Mouse (Mus musculus) MEL (cell line): ENCODE measurements around the gene Gpr89. TPM values are rescaled to one million over a fixed set of nuclear protein-coding genes. Genes with fewer than 3 reads are reported as not detected.

Experiments used
- DNase-seq: peaks from one replicate; pipeline ENCODE4 v3.0.0; 2011; ENCODE audit warnings: low read depth, low spot score
- H3K27ac ChIP-seq: 2 replicates; pipeline ENCODE4 v1.5.1; 2012; ENCODE audit warnings: low read depth, mild to moderate bottlenecking, control low read depth, low read length, moderate library complexity; ENCODE audit not compliant: control insufficient read depth
- H3K27me3 ChIP-seq, 2 experiments: fragments of 150-350 bp in 1 of 2; sonication (generic) in 1 of 2; 2 replicates each; pipeline ENCODE4 v1.6.1; 2012; ENCODE audit warnings: low read length in 2 of 2, mild to moderate bottlenecking in 2 of 2, improper control_type of control experiment in 1 of 2, moderate library complexity in 1 of 2; ENCODE audit not compliant: insufficient read depth in 2 of 2, control insufficient read depth in 1 of 2
- H3K36me3 ChIP-seq, 2 experiments: 2 replicates each; pipeline ENCODE4 v1.6.1; 2012 to 2014; ENCODE audit warnings: low read length in 2 of 2, improper control_type of control experiment in 1 of 2, inconsistent platforms in 1 of 2, mild to moderate bottlenecking in 1 of 2; ENCODE audit not compliant: insufficient read depth in 2 of 2, control insufficient read depth in 1 of 2
- H3K4me1 ChIP-seq, 2 experiments: fragments of 150-350 bp in 1 of 2; sonication (generic) in 1 of 2; 2 replicates each; pipeline ENCODE4 v1.6.1; 2012; ENCODE audit warnings: low read length in 2 of 2, improper control_type of control experiment in 1 of 2, mild to moderate bottlenecking in 1 of 2; ENCODE audit not compliant: insufficient read depth in 2 of 2, control insufficient read depth in 1 of 2
- H3K4me3 ChIP-seq, 2 experiments: fragments of 150-350 bp in 1 of 2; sonication (generic) in 1 of 2; 2 replicates each; pipeline ENCODE4 v1.5.1; 2012; ENCODE audit warnings: low read depth in 2 of 2, low read length in 2 of 2, mild to moderate bottlenecking in 2 of 2, moderate library complexity in 2 of 2, control low read depth in 1 of 2, improper control_type of control experiment in 1 of 2; ENCODE audit not compliant: control insufficient read depth in 1 of 2, insufficient read depth in 1 of 2
- H3K79me2 ChIP-seq: 2 replicates; pipeline ENCODE4 v1.6.1; 2012; ENCODE audit warnings: mild to moderate bottlenecking, low read length, moderate library complexity; ENCODE audit not compliant: control insufficient read depth, poor library complexity, insufficient read depth
- H3K9ac ChIP-seq: 2 replicates; pipeline ENCODE4 v1.6.1; 2012; ENCODE audit warnings: low read depth, mild to moderate bottlenecking, control low read depth, low read length, moderate library complexity; ENCODE audit not compliant: control insufficient read depth, poor library complexity, severe bottlenecking
- H3K9me3 ChIP-seq: fragments of 150-350 bp; sonication (generic); replicated peaks from 2 replicates; pipeline ENCODE4 v1.6.1; 2012; ENCODE audit warnings: mild to moderate bottlenecking, low read length, improper control_type of control experiment, moderate library complexity; ENCODE audit not compliant: insufficient read depth
- CHD1 ChIP-seq: IDR thresholded peaks from 2 replicates; pipeline ENCODE4 v1.6.1; 2012; ENCODE audit warnings: low read depth, mild to moderate bottlenecking, inconsistent platforms, low read length, improper control_type of control experiment
- EP300 ChIP-seq, 2 experiments: IDR thresholded peaks; 2 replicates each; pipeline ENCODE4 v1.6.1; 2011; ENCODE audit warnings: improper control_type of control experiment in 2 of 2, low read length in 2 of 2, low read depth in 1 of 2, mild to moderate bottlenecking in 1 of 2
- ETS1 ChIP-seq: IDR thresholded peaks from 2 replicates; pipeline ENCODE4 v1.6.1; 2012; ENCODE audit warnings: low read depth, mild to moderate bottlenecking, inconsistent platforms, low read length, improper control_type of control experiment, moderate library complexity
- GATA1 ChIP-seq: IDR thresholded peaks from 2 replicates; pipeline ENCODE4 v1.6.1; 2011; ENCODE audit warnings: low read depth, low read length, improper control_type of control experiment
- MEF2A ChIP-seq: IDR thresholded peaks from 2 replicates; pipeline ENCODE4 v1.6.1; 2014; ENCODE audit warnings: low read depth, mild to moderate bottlenecking, inconsistent platforms, low read length, improper control_type of control experiment; ENCODE audit not compliant: poor library complexity, insufficient replicate concordance, severe bottlenecking; ENCODE audit errors: extremely low read depth
- NRF1 ChIP-seq: IDR thresholded peaks from 2 replicates; pipeline ENCODE4 v1.6.1; 2014; ENCODE audit warnings: low read depth, mild to moderate bottlenecking, inconsistent platforms, low read length, improper control_type of control experiment, moderate library complexity; ENCODE audit not compliant: poor library complexity, insufficient read depth, severe bottlenecking
- POLR2AphosphoS2 ChIP-seq: IDR thresholded peaks from 2 replicates; pipeline ENCODE4 v1.6.1; 2011; ENCODE audit warnings: low read length, improper control_type of control experiment
- POLR2AphosphoS5 ChIP-seq: IDR thresholded peaks from 2 replicates; pipeline ENCODE4 v1.6.1; 2012; ENCODE audit warnings: low read depth, borderline replicate concordance, mild to moderate bottlenecking, inconsistent platforms, low read length, moderate library complexity, mixed read lengths
- RCOR1 ChIP-seq: IDR thresholded peaks from 2 replicates; pipeline ENCODE4 v1.6.1; 2012; ENCODE audit warnings: low read depth, mild to moderate bottlenecking, inconsistent platforms, low read length, improper control_type of control experiment
- USF2 ChIP-seq, 2 experiments: IDR thresholded peaks; 2 replicates each; pipeline ENCODE4 v1.6.1; 2011 to 2012; ENCODE audit warnings: improper control_type of control experiment in 2 of 2, low read length in 2 of 2, borderline replicate concordance in 1 of 2, inconsistent platforms in 1 of 2, low read depth in 1 of 2, mild to moderate bottlenecking in 1 of 2; ENCODE audit not compliant: insufficient read depth in 1 of 2
- ZC3H11A ChIP-seq: IDR thresholded peaks from 2 replicates; pipeline ENCODE4 v1.6.1; 2012; ENCODE audit warnings: low read depth, mild to moderate bottlenecking, inconsistent platforms, low read length, improper control_type of control experiment
- ZNF384 ChIP-seq: IDR thresholded peaks from 2 replicates; pipeline ENCODE4 v1.6.1; 2012; ENCODE audit warnings: low read depth, mild to moderate bottlenecking, inconsistent platforms, low read length, improper control_type of control experiment
- polyA plus RNA-seq, 2 experiments: library from polyadenylated mRNA; stranded (reverse) in 1 of 2; unstranded in 1 of 2; fragments of >175 nt in 1 of 2; fragments of >200 nt in 1 of 2; gene quantifications; 2 replicates each; pipeline versions ENCODE4 v1.2.1 to v1.2.4; 2012; ENCODE audit warnings: low replicate concordance in 2 of 2, low read depth in 1 of 2; ENCODE audit not compliant: insufficient read length in 2 of 2, insufficient read depth in 1 of 2, missing spikeins in 1 of 2
- total RNA-seq: library from RNA; depleted of rRNA; stranded (reverse); fragments of 300-350 nt; gene quantifications from 2 replicates; pipeline ENCODE4 v1.2.3, GENCODE M21; 2012

Gene Gpr89
- total and polyA plus RNA-seq, 3 experiments = 56.7 to 69.9 TPM; not detected in 1

DNA sequence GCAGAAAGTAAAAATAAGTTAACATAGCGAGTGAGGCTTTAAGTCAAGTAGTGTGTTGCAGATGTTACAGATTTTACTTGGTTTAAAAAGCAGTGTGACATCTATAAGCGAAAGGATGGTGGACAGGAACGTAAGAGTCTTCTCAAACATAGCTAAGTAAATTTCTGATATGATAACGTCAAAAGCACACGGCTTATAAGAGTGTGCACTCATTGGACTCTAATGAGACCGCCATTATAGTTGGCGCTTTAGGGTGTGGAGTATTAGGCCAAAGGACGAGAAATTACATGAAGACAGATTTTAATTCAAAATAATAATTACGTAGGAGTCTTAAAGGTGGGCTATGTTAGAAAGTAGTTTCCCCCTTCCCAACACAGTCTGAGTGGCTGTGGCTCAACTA, 446 bp upstream of the Gpr89 start:
- TF ChIP-seq ZC3H11A = peak; percentile 12; the same call in 1 of the 2 replicates
- TF ChIP-seq POLR2AphosphoS2 = no peak
- TF ChIP-seq MEF2A = no peak
- Histone ChIP-seq H3K4me3 (peak overlapping the region; percentile 69 to 85), H3K36me3 (peaks cover 0 to 25% of the 10 kb centered on the region in 2 experiments; a peak in 2 of 4 replicates), H3K27me3 (peaks cover 7 to 14% of the 10 kb centered on the region in 2 experiments), H3K79me2 (peaks cover 16% of the 10 kb centered on the region), H3K4me1 (peaks cover 10 to 15% of the 10 kb centered on the region in 2 experiments), H3K27ac (0 out of 2 replicates have a peak overlapping the region, but pooled peaks have one; percentile 13), H3K9me3 (no peaks in the 10 kb centered on the region), H3K9ac (peak overlapping the region; percentile 66)
- DNase-seq = no peak

DNA sequence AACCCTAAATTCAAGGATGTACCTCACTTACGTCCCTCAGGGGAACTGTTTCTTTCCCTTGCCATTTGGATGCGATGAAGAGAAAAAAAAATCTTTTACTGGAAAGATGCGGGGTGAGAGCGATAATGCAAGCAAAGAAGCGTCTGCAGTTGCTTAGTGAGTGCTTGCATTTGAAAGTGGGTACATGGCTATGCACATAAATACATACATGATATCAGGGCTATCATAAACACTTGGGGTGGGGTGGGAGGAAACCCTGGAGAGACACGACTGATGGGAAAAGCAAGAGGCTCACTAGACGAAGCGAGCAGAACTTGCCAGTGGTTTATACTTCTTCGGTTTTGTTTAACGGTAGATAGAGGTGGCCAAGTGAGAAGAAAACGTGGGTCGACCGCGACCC, 753 bp downstream of the Gpr89 start, which contains the start of gene Gja5:
TSS of gene Gja5 (plus strand) at position 301 of the 400 bp plus-strand sequence.
- peaks cover 10 to 15% of the 10 kb centered on the region in 2 experiments for H3K4me1 ChIP-seq
- peak within 1 kb of the TSS; percentile 69 to 85 for H3K4me3 ChIP-seq
- peak within 1 kb of the TSS; percentile 86 for H3K9ac ChIP-seq
- TF ChIP-seq GATA1 = 0 out of 2 replicates have a peak, but pooled peaks have one; percentile 4
- TF ChIP-seq RCOR1 = no peak
- TF ChIP-seq CHD1 = peak; percentile 62; the same call in 1 of the 2 replicates
- TF ChIP-seq, all 39 proteins: peak for 2
- H3K9me3 ChIP-seq = no peaks in the 10 kb centered on the region
- peaks cover 16% of the 10 kb centered on the region for H3K79me2 ChIP-seq
- H3K36me3 ChIP-seq = peaks cover 0 to 25% of the 10 kb centered on the region in 2 experiments; a peak in 2 of 4 replicates
- H3K27ac ChIP-seq = 0 out of 2 replicates have a peak within 1 kb of the TSS, but pooled peaks have one; percentile 13
- H3K27me3 ChIP-seq = peaks cover 2 to 3% of the 10 kb centered on the region in 2 experiments; a peak in 3 of 4 replicates
- DNase-seq = no peak

DNA sequence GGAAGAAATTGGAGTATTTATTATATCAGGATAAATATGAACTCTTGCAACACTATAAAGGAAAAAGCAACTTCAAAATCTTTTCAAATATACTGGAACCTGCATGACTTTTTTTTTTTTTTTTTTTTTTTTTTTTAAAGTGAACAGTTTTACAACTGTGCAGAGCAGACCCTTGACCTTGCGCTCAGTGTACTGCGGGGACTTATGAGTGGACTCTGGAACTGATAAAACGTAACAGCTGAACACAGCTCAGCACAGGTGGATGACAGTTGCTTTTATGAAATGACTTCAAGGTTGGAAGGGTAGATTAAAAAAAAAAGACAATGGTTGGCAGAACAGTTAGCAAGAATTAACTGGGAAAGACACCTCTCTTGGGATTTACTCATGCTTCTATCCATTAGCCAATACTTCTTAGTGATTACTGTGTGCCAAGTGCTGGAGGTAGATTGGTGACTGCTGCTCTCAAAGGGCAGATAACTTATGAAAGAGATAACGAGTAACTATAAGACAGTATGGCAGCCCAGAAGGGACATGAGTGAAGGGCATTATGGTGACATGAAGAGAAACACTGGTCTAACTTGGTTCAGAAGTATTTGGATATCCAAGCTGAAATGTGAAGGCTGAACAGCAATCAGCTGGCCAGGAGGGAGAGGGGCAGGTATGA, 2.7 kb downstream of the Gpr89 start:
- H3K27me3 ChIP-seq = peaks cover 0 to 3% of the 10 kb centered on the region in 2 experiments; a peak in 2 of 4 replicates
- no peak overlapping the region for H3K27ac ChIP-seq
- H3K9ac ChIP-seq = no peak overlapping the region
- H3K36me3 ChIP-seq = peaks cover 14 to 25% of the 10 kb centered on the region in 2 experiments
- peak; percentile 25 for DNase-seq
- TF ChIP-seq ETS1 (no peak), GATA1 (peak; percentile 55; the same call in 1 of the 2 replicates), NRF1 (no peak), POLR2AphosphoS5 (no peak), EP300 (IDR thresholded peaks at IDR 0.05; ENCODE audit: low read depth in 1 of 2, low read length in 2 of 2) (peak; percentile 29 to 51; a peak in 3 of 4 replicates), USF2 (IDR thresholded peaks at IDR 0.05; ENCODE audit: borderline replicate concordance in 1 of 2, insufficient read depth in 1 of 2, low read depth in 1 of 2, low read length in 2 of 2) (no peak), ZNF384 (peak; percentile 72; the same call in 1 of the 2 replicates)
- no peaks in the 10 kb centered on the region for H3K9me3 ChIP-seq
- peaks cover 10 to 15% of the 10 kb centered on the region in 2 experiments for H3K4me1 ChIP-seq
- H3K79me2 ChIP-seq = peaks cover 16% of the 10 kb centered on the region
- H3K4me3 ChIP-seq = no peak overlapping the region
